Mouse (Mus musculus) kidney, embryonic 14.5 days (tissue): Measurements from ENCODE around the gene Gm4737. TPM values are rescaled to one million over a fixed set of nuclear protein-coding genes. Genes with fewer than 3 reads are reported as not detected.
"Not testable (repeated sequence)": the region's sequence is repeated elsewhere in the genome, so short reads cannot be mapped to it uniquely, and the experiment has no call there.

Experiments used
- ATAC-seq: fragments of 200-750 bp; cut with Nextera tagmentation; 2 replicates; pipeline ENCODE4 v1.8.0; 2017; ENCODE audit warnings: moderate number of reproducible peaks, mild to moderate bottlenecking, moderate TSS enrichment, moderate library complexity; ENCODE audit not compliant: low FRiP score, low TSS enrichment
- H3K27ac ChIP-seq: fragments of 300-500 bp; sonication (generic); 2 replicates; pipeline ENCODE4 v1.5.1; 2014; ENCODE audit warnings: low read depth, mild to moderate bottlenecking, low read length, moderate library complexity, mixed read lengths
- H3K27me3 ChIP-seq: fragments of 300-500 bp; sonication (generic); 2 replicates; pipeline ENCODE4 v1.6.1; 2014; ENCODE audit warnings: mild to moderate bottlenecking, low read length; ENCODE audit not compliant: control insufficient read depth, insufficient read depth
- H3K36me3 ChIP-seq: fragments of 300-500 bp; sonication (generic); 2 replicates; pipeline ENCODE4 v1.6.1; 2014; ENCODE audit warnings: low read length, mixed read lengths; ENCODE audit not compliant: control insufficient read depth, insufficient read depth
- H3K4me1 ChIP-seq: fragments of 300-500 bp; sonication (generic); 2 replicates; pipeline ENCODE4 v1.6.1; 2014; ENCODE audit warnings: low read length, mixed read lengths; ENCODE audit not compliant: control insufficient read depth, insufficient read depth
- H3K4me2 ChIP-seq: fragments of 300-500 bp; sonication (generic); replicated peaks from 2 replicates; pipeline ENCODE4 v1.6.1; 2014; ENCODE audit warnings: low read depth, mild to moderate bottlenecking, low read length
- H3K4me3 ChIP-seq: fragments of 300-500 bp; sonication (generic); 2 replicates; pipeline ENCODE4 v1.5.1; 2014; ENCODE audit warnings: mild to moderate bottlenecking, low read length
- H3K9ac ChIP-seq: fragments of 300-500 bp; sonication (generic); 2 replicates; pipeline ENCODE4 v1.6.1; 2014; ENCODE audit warnings: low read depth, mild to moderate bottlenecking, low read length, moderate library complexity
- H3K9me3 ChIP-seq: fragments of 300-500 bp; sonication (generic); 2 replicates; pipeline ENCODE4 v1.6.1; 2016; ENCODE audit warnings: low read length; ENCODE audit not compliant: control insufficient read depth
- WGBS: fragments of 180-500 bp; shearing (Covaris S2); extraction: QIAGEN DNeasy Blood & Tissue Kit; methylation state at CpG from one replicate; pipeline ENCODE4 v1.1.7; 2014; 5-methylcytosine and 5-hydroxymethylcytosine counted together
- polyA plus RNA-seq: library from polyadenylated mRNA; unstranded; fragments of >200 nt; fragmentation: Nextera tagmentation; extraction: Ambion mirVana; gene quantifications from 2 replicates; pipeline ENCODE4 v1.2.1, GENCODE M21; 2014

The Gm4737 gene
- 3.0 and 3.3 TPM in 2 replicates for polyA plus RNA-seq

DNA sequence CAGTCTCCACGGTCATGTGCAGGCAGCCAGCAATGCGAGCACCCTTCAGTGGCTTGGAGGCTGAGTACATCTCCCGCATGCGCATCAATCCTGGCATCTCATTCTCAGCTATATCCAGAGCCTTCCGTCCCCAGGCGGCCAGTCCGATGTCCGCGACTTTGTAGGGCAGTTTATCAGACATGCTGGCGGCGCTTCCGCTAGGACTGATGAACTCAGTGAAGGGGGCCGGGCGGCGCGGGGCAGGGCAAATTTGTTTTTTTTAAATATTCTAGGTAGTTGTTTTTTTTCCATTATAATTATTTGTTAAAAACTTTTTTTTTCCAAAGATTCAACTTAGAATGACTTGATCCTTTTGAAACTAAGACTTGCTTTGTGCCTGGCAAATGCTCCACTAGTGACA, at the start of gene Gm4737:
Gm4737 (minus strand) TSS at position 246 of the 400 bp plus-strand sequence.
- WGBS = 99% methylated on average over 8 of the region's 16 CpGs
- not testable (repeated sequence) for H3K9me3 ChIP-seq, H3K4me2 ChIP-seq, H3K4me1 ChIP-seq, H3K27ac ChIP-seq, H3K9ac ChIP-seq, H3K36me3 ChIP-seq, ATAC-seq, H3K27me3 ChIP-seq, H3K4me3 ChIP-seq

DNA sequence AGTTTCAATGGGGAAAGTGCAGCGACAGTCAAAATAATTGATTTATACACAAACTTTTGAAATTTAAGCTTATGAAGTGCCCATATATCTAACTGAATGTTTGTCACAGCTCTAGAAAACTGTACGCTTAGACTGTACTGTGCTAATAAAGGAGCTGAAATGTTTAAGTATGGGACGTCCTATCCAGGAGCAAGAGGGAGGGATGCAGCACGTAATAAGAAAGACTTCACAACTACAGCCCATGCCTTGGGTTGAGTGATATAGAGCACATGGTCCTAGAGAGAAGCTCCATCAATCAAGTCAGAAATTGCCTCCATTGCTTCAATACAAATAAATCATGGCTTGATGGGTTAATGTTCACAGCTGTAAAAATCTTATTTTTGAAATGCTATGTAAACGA, 40.9 kb upstream of the Gm4737 start:
- Histone ChIP-seq H3K9ac (no peak overlapping the region), H3K27ac (no peak overlapping the region)

DNA sequence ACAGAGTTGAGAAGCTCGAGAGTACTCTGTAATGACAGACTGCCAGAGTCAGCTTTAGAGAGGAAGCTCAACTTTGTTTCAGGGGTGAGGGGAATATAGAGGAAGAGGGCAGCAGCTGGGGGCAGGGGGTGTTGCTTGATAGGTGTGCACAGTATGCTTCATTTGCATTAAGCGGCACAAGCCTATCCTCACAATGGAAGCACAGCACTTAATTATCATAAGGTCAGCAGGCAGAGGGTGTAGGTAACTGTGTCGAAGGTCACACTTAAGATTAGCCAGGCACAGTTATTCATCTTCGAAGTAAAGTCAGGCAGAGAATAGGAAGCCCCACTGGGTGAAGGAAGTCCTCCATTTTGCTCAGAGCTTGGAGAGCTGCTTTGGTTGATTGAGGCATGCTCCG, 28.2 kb upstream of the Gm4737 start:
- H3K4me2 ChIP-seq = no peak overlapping the region
- WGBS = 90% methylated on average over 5 of the region's 5 CpGs
- H3K36me3 ChIP-seq = no peaks in the 10 kb centered on the region
- no peaks in the 10 kb centered on the region for H3K4me1 ChIP-seq
- H3K27me3 ChIP-seq = no peaks in the 10 kb centered on the region
- no peak overlapping the region for H3K4me3 ChIP-seq
- ATAC-seq = no peak
- no peak overlapping the region for H3K9ac ChIP-seq
- no peak overlapping the region for H3K27ac ChIP-seq
- no peaks in the 10 kb centered on the region for H3K9me3 ChIP-seq

More for the DNA sequence above, 40.9 kb upstream of the Gm4737 start:
- H3K4me2 ChIP-seq = no peak overlapping the region
- no peaks in the 10 kb centered on the region for H3K9me3 ChIP-seq
- no peaks in the 10 kb centered on the region for H3K36me3 ChIP-seq
- H3K4me3 ChIP-seq = no peak overlapping the region
- 49% methylated on average over 5 of the region's 5 CpGs for WGBS
- peak; percentile 78; the same call in 1 of the 2 replicates for ATAC-seq
- no peaks in the 10 kb centered on the region for H3K4me1 ChIP-seq
- no peaks in the 10 kb centered on the region for H3K27me3 ChIP-seq

DNA sequence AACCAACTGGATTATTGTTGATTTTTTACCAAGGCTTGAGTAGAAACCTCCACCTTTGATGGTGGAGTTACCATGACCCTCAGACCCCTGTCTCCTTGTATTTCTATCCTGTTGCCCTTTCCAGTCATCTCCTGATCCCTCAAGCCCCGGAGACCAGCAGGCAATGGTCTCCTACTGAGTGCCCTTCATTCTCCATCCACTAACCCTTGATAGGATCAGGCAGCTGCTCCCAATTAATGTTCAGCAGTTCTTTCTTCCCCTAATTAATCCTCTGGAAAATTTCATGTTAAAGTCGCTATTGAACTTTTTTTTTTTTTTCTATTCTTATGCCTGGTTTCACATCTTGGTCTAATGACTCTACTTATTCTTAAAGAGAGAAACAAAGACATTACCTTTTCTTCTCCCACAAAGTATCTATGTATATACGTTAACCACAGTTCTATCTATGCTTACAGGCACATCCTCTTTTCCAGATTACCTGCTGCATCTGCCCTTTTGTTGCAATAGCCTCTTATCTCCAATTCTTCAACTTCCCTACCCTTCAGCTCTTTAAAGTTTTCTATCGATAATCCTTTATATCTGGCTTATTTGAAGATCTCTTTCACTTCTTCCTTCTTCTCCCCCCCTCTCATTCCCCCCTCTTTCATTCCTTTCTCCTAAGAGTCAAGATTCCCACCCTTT, 23.4 kb upstream of the Gm4737 start:
- H3K27ac ChIP-seq = no peak overlapping the region
- H3K9ac ChIP-seq = no peak overlapping the region
- H3K36me3 ChIP-seq = no peaks in the 10 kb centered on the region
- ATAC-seq = no peak
- 0 out of 2 replicates have a peak, but pooled peaks cover 2% of the 10 kb centered on the region for H3K9me3 ChIP-seq
- no peak overlapping the region for H3K4me2 ChIP-seq
- WGBS = 90% methylated on average over 4 of the region's 4 CpGs
- no peak overlapping the region for H3K4me3 ChIP-seq
- H3K27me3 ChIP-seq = no peaks in the 10 kb centered on the region
- no peaks in the 10 kb centered on the region for H3K4me1 ChIP-seq

DNA sequence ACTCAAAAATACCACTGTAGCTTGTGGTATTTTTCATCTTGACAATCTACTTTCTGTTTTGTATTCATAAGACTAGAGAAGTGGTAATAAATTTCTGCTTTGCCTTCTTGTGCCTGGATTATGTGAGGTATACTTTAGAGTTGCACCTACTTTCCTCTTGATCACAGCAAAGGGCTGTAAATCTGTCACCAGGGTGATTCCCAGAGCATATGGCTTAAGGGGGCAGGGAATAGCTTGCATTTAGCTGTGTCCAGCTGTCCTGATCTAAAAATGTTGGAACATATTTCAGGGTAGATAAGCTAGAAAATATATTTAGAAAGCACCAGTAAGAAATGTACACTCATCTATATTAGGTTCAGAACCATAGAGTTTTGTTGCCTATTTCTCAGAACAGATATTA, 18.2 kb upstream of the Gm4737 start:
- H3K9me3 ChIP-seq = 0 out of 2 replicates have a peak, but pooled peaks cover 2% of the 10 kb centered on the region
- ATAC-seq = no peak
- no peak overlapping the region for H3K4me2 ChIP-seq
- no peak overlapping the region for H3K27ac ChIP-seq
- H3K4me1 ChIP-seq = no peaks in the 10 kb centered on the region
- H3K4me3 ChIP-seq = no peak overlapping the region
- H3K36me3 ChIP-seq = no peaks in the 10 kb centered on the region
- H3K27me3 ChIP-seq = no peaks in the 10 kb centered on the region
- H3K9ac ChIP-seq = no peak overlapping the region

DNA sequence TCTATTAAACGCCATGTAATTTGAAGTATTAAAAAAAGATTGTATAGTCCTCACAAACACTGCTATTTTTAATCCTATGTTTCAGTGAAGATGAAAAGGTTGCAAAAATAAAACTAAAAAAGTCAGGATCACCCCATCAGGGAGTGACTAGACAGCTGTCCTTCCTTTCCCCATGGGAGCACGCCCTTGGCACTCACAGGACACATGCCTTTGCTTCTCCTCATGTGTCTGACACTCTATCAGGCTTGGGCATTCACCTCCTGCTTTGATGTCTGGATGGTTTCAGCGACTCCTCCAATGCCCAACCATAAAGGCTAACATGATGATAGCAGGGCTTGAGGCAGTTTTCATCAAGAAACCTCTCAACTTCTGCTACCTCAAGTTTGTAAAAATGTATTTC, 12.1 kb upstream of the Gm4737 start:
- Histone ChIP-seq H3K36me3 (no peaks in the 10 kb centered on the region), H3K27me3 (no peaks in the 10 kb centered on the region), H3K9ac (no peak overlapping the region), H3K4me1 (no peaks in the 10 kb centered on the region), H3K4me2 (no peak overlapping the region), H3K4me3 (no peak overlapping the region), H3K27ac (no peak overlapping the region), H3K9me3 (no peaks in the 10 kb centered on the region)
- WGBS = 74% methylated on average over 3 of the region's 3 CpGs
- ATAC-seq = no peak

GRCm38 (mm10) chr16:46165305-46165704, 10.4 kb upstream of the Gm4737 start:
- Histone ChIP-seq H3K9me3 (no peaks in the 10 kb centered on the region), H3K27ac (no peak overlapping the region), H3K27me3 (no peaks in the 10 kb centered on the region), H3K36me3 (no peaks in the 10 kb centered on the region), H3K4me2 (no peak overlapping the region), H3K9ac (no peak overlapping the region), H3K4me3 (no peak overlapping the region), H3K4me1 (no peaks in the 10 kb centered on the region)
- WGBS = 91% methylated on average over 4 of the region's 4 CpGs
- no peak for ATAC-seq

- Histone ChIP-seq H3K36me3 (no peaks in the 10 kb centered on the region), H3K4me2 (no peak overlapping the region), H3K27ac (no peak overlapping the region), H3K4me3 (no peak overlapping the region), H3K9me3 (no peaks in the 10 kb centered on the region), H3K9ac (no peak overlapping the region), H3K4me1 (no peaks in the 10 kb centered on the region), H3K27me3 (no peaks in the 10 kb centered on the region)
- no peak for ATAC-seq
Observed at GRCm38 (mm10) chr16:46151141-46151540, 3.7 kb downstream of the Gm4737 start.

- Histone ChIP-seq H3K4me1 (no peaks in the 10 kb centered on the region), H3K27me3 (no peaks in the 10 kb centered on the region), H3K9me3 (no peaks in the 10 kb centered on the region), H3K27ac (no peak overlapping the region), H3K4me2 (no peak overlapping the region), H3K4me3 (no peak overlapping the region), H3K36me3 (no peaks in the 10 kb centered on the region), H3K9ac (no peak overlapping the region)
- no peak for ATAC-seq
- WGBS = 69% methylated on average over 3 of the region's 3 CpGs
Observed at GRCm38 (mm10) chr16:46148661-46149341, 6.1 kb downstream of the Gm4737 start.
